Mouse (Mus musculus): ENCODE data around the gene Olfr871. TPM values are rescaled to one million over a fixed set of nuclear protein-coding genes. Genes with fewer than 3 reads are reported as not detected.
"Not testable (repeated sequence)": the region's sequence is repeated elsewhere in the genome, so short reads cannot be mapped to it uniquely, and the experiment has no call there.

The Olfr871 gene
- polyA plus RNA-seq (2016; fragmentation: Nextera tagmentation; extraction: Ambion mirVana) = not detected in 2 replicates

- no peaks in the 10 kb centered on the region for H3K27me3 ChIP-seq (replicated peaks)
- no peak within 1 kb of the TSS for H3K9ac ChIP-seq
- peaks cover 7% of the 10 kb centered on the region; the same call in 1 of the 2 replicates for H3K9me3 ChIP-seq
- no peak within 1 kb of the TSS for H3K27ac ChIP-seq
- H3K4me3 ChIP-seq = no peak within 1 kb of the TSS
- ATAC-seq (ENCODE audit: low FRiP score, low read depth) = no peak
- H3K4me2 ChIP-seq (replicated peaks) = no peak within 1 kb of the TSS
- H3K36me3 ChIP-seq = no peaks in the 10 kb centered on the region
- H3K4me1 ChIP-seq = no peaks in the 10 kb centered on the region
Observed at GRCm38 (mm10) chr9:20211907-20212306, at the start of gene Olfr871. Gene Olfr871, plus strand, starts transcription at chr9:20212207.

GRCm38 (mm10) chr9:20173957-20174356 lies 38.0 kb upstream of the Olfr871 start, which contains the start of gene Olfr870:
Gene Olfr870, minus strand, starts transcription at chr9:20174057.
- no peak for ATAC-seq (ENCODE audit: low FRiP score, low read depth)
- H3K4me1 ChIP-seq = no peaks in the 10 kb centered on the region
- H3K4me3 ChIP-seq = no peak within 1 kb of the TSS
- H3K27ac ChIP-seq = no peak within 1 kb of the TSS
- no peaks in the 10 kb centered on the region for H3K27me3 ChIP-seq (replicated peaks)
- no peaks in the 10 kb centered on the region for H3K36me3 ChIP-seq
- 86% methylated on average over 2 of the region's 2 CpGs for WGBS
- H3K4me2 ChIP-seq (replicated peaks) = no peak within 1 kb of the TSS
- no peak within 1 kb of the TSS for H3K9ac ChIP-seq
- H3K9me3 ChIP-seq = peaks cover 12% of the 10 kb centered on the region; the same call in 1 of the 2 replicates

GRCm38 (mm10) chr9:20179463-20179862 lies 32.5 kb upstream of the Olfr871 start:
- ATAC-seq (ENCODE audit: low FRiP score, low read depth) = no peak

DNA sequence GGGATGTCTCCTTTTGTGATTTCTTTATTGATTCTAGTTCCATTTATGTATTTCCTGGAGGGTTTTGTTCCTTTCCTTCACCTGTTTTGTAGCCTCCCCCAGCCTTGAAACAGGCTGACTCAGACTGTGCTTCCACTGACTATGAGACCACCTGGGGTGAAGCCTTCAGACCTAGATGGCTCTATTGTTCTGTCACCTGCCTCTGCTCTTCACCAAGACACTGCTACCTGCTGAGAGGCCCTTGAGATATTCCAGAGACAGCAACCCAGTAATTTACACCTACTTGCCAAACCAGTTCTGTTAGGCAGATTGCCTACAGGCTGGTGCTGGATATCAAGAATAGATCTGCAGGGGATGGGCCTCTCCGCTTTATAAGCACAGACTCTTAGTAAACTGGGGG lies 9.9 kb upstream of the Olfr871 start:
- H3K27me3 ChIP-seq (replicated peaks) = no peaks in the 10 kb centered on the region
- H3K9me3 ChIP-seq = peaks cover 16% of the 10 kb centered on the region
- H3K36me3 ChIP-seq = no peaks in the 10 kb centered on the region
- H3K4me2 ChIP-seq (replicated peaks) = no peak overlapping the region
- 65% methylated on average over 1 of the region's 1 CpGs for WGBS
- H3K4me3 ChIP-seq = no peak overlapping the region
- H3K9ac ChIP-seq = no peak overlapping the region
- H3K27ac ChIP-seq = no peak overlapping the region
- H3K4me1 ChIP-seq = no peaks in the 10 kb centered on the region
- ATAC-seq (ENCODE audit: low FRiP score, low read depth) = no peak

More at GRCm38 (mm10) chr9:20179463-20179862, 32.5 kb upstream of the Olfr871 start:
- no peak overlapping the region for H3K4me2 ChIP-seq (replicated peaks)
- no peaks in the 10 kb centered on the region for H3K36me3 ChIP-seq
- H3K9me3 ChIP-seq = peaks cover 21% of the 10 kb centered on the region; the same call in 1 of the 2 replicates
- H3K4me3 ChIP-seq = no peak overlapping the region
- no peaks in the 10 kb centered on the region for H3K4me1 ChIP-seq
- H3K27me3 ChIP-seq (replicated peaks) = no peaks in the 10 kb centered on the region
- 73% methylated on average over 5 of the region's 5 CpGs for WGBS
- H3K27ac ChIP-seq = no peak overlapping the region
- H3K9ac ChIP-seq = no peak overlapping the region

DNA sequence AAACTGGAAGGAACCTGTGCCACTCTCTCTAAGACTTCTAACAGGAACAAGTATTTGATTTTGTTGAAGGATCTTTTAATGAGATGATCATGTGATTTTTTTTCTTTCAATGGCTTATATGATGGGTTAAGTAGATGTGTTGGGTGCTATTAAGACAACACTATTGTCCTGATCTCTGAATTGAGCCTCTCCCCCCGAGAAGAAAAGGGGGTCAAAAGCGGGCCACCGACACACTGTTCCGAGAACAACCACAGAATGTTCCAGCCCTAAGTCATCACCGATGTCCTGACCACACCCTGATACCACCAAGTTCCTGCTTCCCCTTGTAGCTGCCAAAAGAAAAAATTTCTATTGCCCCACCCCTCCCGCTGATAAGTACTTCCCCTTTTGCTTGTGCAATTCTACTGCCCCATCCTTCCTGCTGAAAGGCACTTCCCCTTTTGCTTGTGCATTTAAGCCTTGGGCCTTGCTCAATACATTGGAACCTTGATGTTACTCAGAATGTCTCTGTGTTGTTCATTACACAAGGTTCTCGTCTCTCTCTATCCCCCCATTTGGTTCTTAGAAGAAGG lies 8.5 kb upstream of the Olfr871 start:
- 95% methylated on average over 7 of the region's 7 CpGs for WGBS
- H3K4me1 ChIP-seq; H3K4me2 ChIP-seq (replicated peaks); H3K9ac ChIP-seq; H3K4me3 ChIP-seq; H3K27ac ChIP-seq; H3K36me3 ChIP-seq; ATAC-seq (ENCODE audit: low FRiP score, low read depth); H3K27me3 ChIP-seq (replicated peaks): not testable (repeated sequence)
- peaks cover 16% of the 10 kb centered on the region for H3K9me3 ChIP-seq

DNA sequence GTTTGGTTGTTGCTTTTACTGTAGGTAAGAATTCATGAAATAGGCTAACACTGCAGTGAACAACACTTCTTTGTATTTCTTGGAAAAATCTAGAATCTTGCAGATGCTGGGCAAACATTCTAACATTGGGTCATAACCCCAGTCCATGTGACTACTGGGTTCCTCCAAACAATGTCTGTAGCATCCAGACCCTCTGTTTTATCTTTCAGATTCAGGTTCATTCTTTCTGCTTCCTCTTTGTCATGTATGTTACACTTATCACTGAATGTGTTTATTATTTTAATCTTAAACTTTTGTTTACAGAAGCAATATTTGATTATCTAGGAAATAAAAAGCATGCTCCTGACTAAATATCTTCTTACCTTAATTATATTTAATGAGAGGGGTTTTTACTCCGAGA lies 1.2 kb upstream of the Olfr871 start:
- Histone ChIP-seq H3K4me2 (replicated peaks) (no peak overlapping the region), H3K4me3 (no peak overlapping the region), H3K4me1 (no peaks in the 10 kb centered on the region), H3K9ac (no peak overlapping the region), H3K9me3 (peaks cover 5% of the 10 kb centered on the region; the same call in 1 of the 2 replicates), H3K27ac (no peak overlapping the region), H3K36me3 (no peaks in the 10 kb centered on the region), H3K27me3 (replicated peaks) (no peaks in the 10 kb centered on the region)
- ATAC-seq (ENCODE audit: low FRiP score, low read depth) = no peak
- WGBS = 59% methylated on average over 1 of the region's 1 CpGs

DNA sequence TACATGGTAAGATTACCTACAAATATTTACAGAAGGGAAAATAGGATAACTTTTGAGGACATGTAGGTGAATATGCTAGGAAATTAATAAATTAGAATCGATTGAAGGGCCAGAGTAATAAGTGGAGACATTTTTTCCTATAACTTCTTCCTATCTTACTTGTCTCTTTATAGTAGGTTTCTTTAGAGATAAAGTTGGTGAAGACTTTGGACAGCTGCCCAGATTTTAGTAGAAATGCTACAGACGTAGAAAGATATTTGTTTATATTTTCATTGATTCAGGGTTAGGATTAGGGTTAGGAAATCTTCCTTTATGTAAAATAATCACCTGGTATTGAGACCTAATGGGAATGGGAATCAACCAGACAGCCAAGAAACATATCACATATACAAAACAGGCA lies 530 bp upstream of the Olfr871 start:
- Histone ChIP-seq H3K4me1 (no peaks in the 10 kb centered on the region), H3K27ac (no peak overlapping the region), H3K36me3 (no peaks in the 10 kb centered on the region), H3K4me2 (replicated peaks) (no peak overlapping the region), H3K4me3 (no peak overlapping the region), H3K9me3 (peaks cover 5% of the 10 kb centered on the region; the same call in 1 of the 2 replicates), H3K9ac (no peak overlapping the region), H3K27me3 (replicated peaks) (no peaks in the 10 kb centered on the region)
- WGBS = 84% methylated on average over 2 of the region's 2 CpGs
- ATAC-seq (ENCODE audit: low FRiP score, low read depth) = no peak

DNA sequence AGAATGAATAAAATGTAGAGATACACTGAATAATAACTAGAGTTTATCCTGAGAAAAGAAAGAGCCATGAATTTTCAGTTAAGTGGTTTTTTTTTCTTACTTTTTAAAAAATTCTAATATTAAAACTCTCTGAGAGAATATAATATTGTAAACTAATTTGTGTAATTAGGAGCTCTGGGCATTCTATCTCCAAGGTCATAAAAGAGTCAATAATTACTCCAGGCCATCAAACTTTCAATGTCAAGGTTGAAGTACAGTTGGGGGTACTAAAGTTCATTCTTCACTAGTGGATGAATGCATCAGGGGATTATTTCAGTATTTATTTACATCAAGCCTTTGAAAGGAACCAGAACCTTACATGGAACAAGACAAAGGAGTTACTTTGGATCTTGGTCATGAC lies 24.8 kb downstream of the Olfr871 start, which contains the start of gene Olfr872:
Gene Olfr872, plus strand, starts transcription at position 301 of the 400 bp plus-strand sequence.
- Histone ChIP-seq H3K4me3 (no peak within 1 kb of the TSS), H3K9me3 (0 out of 2 replicates have a peak, but pooled peaks cover 8% of the 10 kb centered on the region), H3K9ac (no peak within 1 kb of the TSS), H3K27me3 (replicated peaks) (no peaks in the 10 kb centered on the region), H3K4me2 (replicated peaks) (no peak within 1 kb of the TSS), H3K36me3 (no peaks in the 10 kb centered on the region), H3K27ac (no peak within 1 kb of the TSS), H3K4me1 (no peaks in the 10 kb centered on the region)
- ATAC-seq (ENCODE audit: low FRiP score, low read depth) = no peak

DNA sequence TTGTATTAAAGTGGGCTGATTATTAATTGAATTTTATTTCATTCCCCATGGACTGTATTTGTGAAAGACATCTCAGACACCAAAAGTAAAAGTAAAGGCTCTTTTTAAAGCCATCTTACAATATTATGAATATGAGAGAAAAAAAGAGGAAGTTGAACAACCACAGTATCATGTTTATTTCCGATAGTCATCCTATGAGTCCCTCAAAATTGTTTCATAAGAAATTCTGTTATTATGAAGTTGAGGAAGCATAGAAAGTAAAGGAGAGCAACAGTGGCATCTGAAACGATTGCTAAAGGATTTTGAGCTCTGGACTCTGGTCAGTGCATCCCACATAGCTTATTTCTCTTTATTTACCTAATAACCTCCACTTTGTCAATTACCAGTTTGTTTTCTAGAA lies 25.4 kb downstream of the Olfr871 start:
- Histone ChIP-seq H3K36me3 (no peaks in the 10 kb centered on the region), H3K27me3 (replicated peaks) (no peaks in the 10 kb centered on the region), H3K27ac (no peak overlapping the region), H3K4me2 (replicated peaks) (no peak overlapping the region), H3K9me3 (0 out of 2 replicates have a peak, but pooled peaks cover 9% of the 10 kb centered on the region), H3K9ac (no peak overlapping the region), H3K4me3 (no peak overlapping the region), H3K4me1 (no peaks in the 10 kb centered on the region)
- no peak for ATAC-seq (ENCODE audit: low FRiP score, low read depth)
- 79% methylated on average over 2 of the region's 2 CpGs for WGBS

Other genes with a start within 250 kb of the Olfr871 start
- gene Olfr866, start 184.2 kb upstream of the Olfr871 start, polyA plus RNA-seq (2016; fragmentation: Nextera tagmentation; extraction: Ambion mirVana) = not detected in 2 replicates
- gene Olfr867, start 154.6 kb upstream of the Olfr871 start, polyA plus RNA-seq (2016; fragmentation: Nextera tagmentation; extraction: Ambion mirVana) = not detected in 2 replicates
- gene Olfr868, start 113.6 kb upstream of the Olfr871 start, polyA plus RNA-seq (2016; fragmentation: Nextera tagmentation; extraction: Ambion mirVana) = not detected in 2 replicates
- gene Olfr869, start 83.2 kb upstream of the Olfr871 start, polyA plus RNA-seq (2016; fragmentation: Nextera tagmentation; extraction: Ambion mirVana) = not detected in 2 replicates
- gene Olfr870, start 38.1 kb upstream of the Olfr871 start, polyA plus RNA-seq (2016; fragmentation: Nextera tagmentation; extraction: Ambion mirVana) = not detected in 2 replicates
- not detected in 2 replicates for gene Olfr872, start 24.9 kb downstream of the Olfr871 start, polyA plus RNA-seq (2016; fragmentation: Nextera tagmentation; extraction: Ambion mirVana)
- gene Olfr39, start 70.1 kb downstream of the Olfr871 start, polyA plus RNA-seq (2016; fragmentation: Nextera tagmentation; extraction: Ambion mirVana) = not detected in 2 replicates
- not detected in 2 replicates for gene Olfr873, start 86.3 kb downstream of the Olfr871 start, polyA plus RNA-seq (2016; fragmentation: Nextera tagmentation; extraction: Ambion mirVana)
- gene Olfr18, start 123.9 kb downstream of the Olfr871 start, polyA plus RNA-seq (2016; fragmentation: Nextera tagmentation; extraction: Ambion mirVana) = not detected in 2 replicates
- gene Zfp560, start 173.0 kb downstream of the Olfr871 start, polyA plus RNA-seq (2016; fragmentation: Nextera tagmentation; extraction: Ambion mirVana) = 35.2 and 36.1 TPM in 2 replicates
- 25.5 and 25.6 TPM in 2 replicates for gene Zfp26, start 248.0 kb downstream of the Olfr871 start, polyA plus RNA-seq (2016; fragmentation: Nextera tagmentation; extraction: Ambion mirVana)